Mouse (Mus musculus) midbrain, embryonic 11.5 days (tissue): ENCODE data around the gene Tfcp2. TPM values are rescaled to one million over a fixed set of nuclear protein-coding genes. Genes with fewer than 3 reads are reported as not detected.
"Not testable (repeated sequence)": the region's sequence is repeated elsewhere in the genome, so short reads cannot be mapped to it uniquely, and the experiment has no call there.

Experiments used
- ATAC-seq: fragments of 200-750 bp; cut with Nextera tagmentation; 2 replicates; pipeline ENCODE4 v1.8.0; 2017; ENCODE audit warnings: moderate TSS enrichment, moderate library complexity; ENCODE audit not compliant: low FRiP score
- DNase-seq: peaks from one replicate; pipeline ENCODE4 v3.0.0; 2015; ENCODE audit warnings: low spot score; ENCODE audit errors: missing footprints
- H3K27ac ChIP-seq: fragments of 300-500 bp; sonication (generic); 2 replicates; pipeline ENCODE4 v1.5.1; 2014; ENCODE audit warnings: low read depth, low read length
- H3K27me3 ChIP-seq: fragments of 300-500 bp; sonication (generic); 2 replicates; pipeline ENCODE4 v1.6.1; 2014; ENCODE audit warnings: mild to moderate bottlenecking, low read length, moderate library complexity, mixed read lengths; ENCODE audit not compliant: control insufficient read depth, insufficient read depth
- H3K36me3 ChIP-seq: fragments of 300-500 bp; sonication (generic); 2 replicates; pipeline ENCODE4 v1.6.1; 2014; ENCODE audit warnings: mild to moderate bottlenecking, low read length, moderate library complexity, mixed read lengths; ENCODE audit not compliant: control insufficient read depth, insufficient read depth
- H3K4me1 ChIP-seq: fragments of 300-500 bp; sonication (generic); 2 replicates; pipeline ENCODE4 v1.6.1; 2014; ENCODE audit warnings: low read length; ENCODE audit not compliant: control insufficient read depth, insufficient read depth
- H3K4me2 ChIP-seq: fragments of 300-500 bp; sonication (generic); 2 replicates; pipeline ENCODE4 v1.6.1; 2014; ENCODE audit warnings: mild to moderate bottlenecking, moderate library complexity
- H3K4me3 ChIP-seq: fragments of 300-500 bp; sonication (generic); 2 replicates; pipeline ENCODE4 v1.5.1; 2014; ENCODE audit warnings: low read depth, low read length
- H3K9ac ChIP-seq: fragments of 300-500 bp; sonication (generic); 2 replicates; pipeline ENCODE4 v1.6.1; 2014; ENCODE audit warnings: low read length
- H3K9me3 ChIP-seq: fragments of 300-500 bp; sonication (generic); 2 replicates; pipeline ENCODE4 v1.6.1; 2016; ENCODE audit warnings: low read length; ENCODE audit not compliant: control insufficient read depth
- whole genome bisulfite sequencing: fragments of 180-500 bp; shearing (Covaris S2); extraction: QIAGEN DNeasy Blood & Tissue Kit; methylation state at CpG from one replicate; pipeline ENCODE4 v1.1.7; 2014; 5-methylcytosine and 5-hydroxymethylcytosine counted together
- polyA plus RNA-seq: library from polyadenylated mRNA; unstranded; fragments of >200 nt; fragmentation: Nextera tagmentation; extraction: Ambion mirVana; gene quantifications from 2 replicates; pipeline ENCODE4 v1.2.1, GENCODE M21; 2014

Gene Tfcp2
- polyA plus RNA-seq, 1 experiment from 2014 or later, result 29.9 TPM

DNA sequence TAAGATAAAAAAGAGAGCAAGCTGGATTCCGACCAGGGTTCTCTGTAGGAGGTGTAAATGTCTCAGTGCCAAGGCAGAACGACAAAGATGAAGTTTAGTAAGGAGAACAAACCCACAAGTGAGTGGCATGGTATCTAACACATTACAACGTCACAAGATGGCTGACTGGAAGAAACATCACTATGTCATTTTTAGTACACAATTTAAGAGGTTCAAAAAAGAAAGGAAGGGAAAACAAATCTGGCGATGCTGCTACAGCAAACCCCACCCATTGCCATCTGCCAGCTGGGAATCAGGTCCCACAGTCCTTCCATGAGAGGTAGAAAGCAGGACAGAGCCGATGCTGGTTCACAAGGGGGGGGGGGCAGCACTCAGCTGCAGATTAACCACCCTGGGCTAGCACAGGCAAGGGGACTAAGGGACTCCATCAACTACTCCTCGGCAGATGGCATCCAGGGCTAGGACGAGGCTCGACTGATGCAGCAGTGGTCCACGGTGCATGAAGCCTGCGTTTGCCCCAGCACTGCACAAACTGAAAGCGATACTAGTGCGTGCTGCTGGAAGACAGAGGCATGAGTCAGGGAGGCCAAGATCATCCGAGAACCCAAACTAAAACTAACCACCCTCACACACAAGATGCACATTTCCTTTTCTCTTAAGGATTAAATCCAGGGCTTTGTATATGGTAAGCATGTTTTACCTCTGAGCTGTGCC lies 43.2 kb downstream of the Tfcp2 start:
- Histone ChIP-seq H3K4me2 (no peak overlapping the region), H3K4me1 (no peaks in the 10 kb centered on the region), H3K36me3 (peaks cover 29% of the 10 kb centered on the region), H3K27ac (no peak overlapping the region), H3K9me3 (no peaks in the 10 kb centered on the region), H3K27me3 (no peaks in the 10 kb centered on the region), H3K9ac (no peak overlapping the region), H3K4me3 (no peak overlapping the region)
- no peak for ATAC-seq
- DNase-seq, result peak; percentile 44
- WGBS, result 91% methylated on average over 13 of the region's 13 CpGs

- H3K27me3 ChIP-seq, ATAC-seq, H3K27ac ChIP-seq, H3K4me2 ChIP-seq, DNase-seq, H3K4me3 ChIP-seq, H3K9me3 ChIP-seq, H3K4me1 ChIP-seq, H3K36me3 ChIP-seq, H3K9ac ChIP-seq: not testable (repeated sequence)
- WGBS, result 91% methylated on average over 8 of the region's 8 CpGs
These were observed 52.3 kb downstream of the Tfcp2 start for GRCm38 (mm10) chr15:100499506-100499905.

DNA sequence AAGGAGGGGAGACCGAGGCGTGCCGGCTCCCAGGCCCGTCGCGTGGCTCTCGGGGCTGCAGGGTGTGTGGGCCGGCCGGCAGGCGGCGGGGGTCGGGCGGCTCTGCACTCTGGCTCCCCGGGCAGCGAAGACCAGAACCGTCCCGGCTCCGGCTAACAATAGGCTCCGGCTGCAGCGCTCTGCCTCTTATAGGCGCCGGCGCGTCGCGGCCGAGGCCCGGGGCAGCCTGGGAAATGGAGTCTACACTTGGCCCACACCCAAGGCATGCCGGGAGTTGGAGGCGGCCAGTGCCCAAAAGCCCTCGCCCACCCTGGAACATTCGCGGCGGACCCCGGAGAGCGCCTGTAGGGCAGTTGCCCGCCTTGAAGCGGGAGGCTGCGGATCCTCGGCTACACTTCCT lies 56.7 kb downstream of the Tfcp2 start, which contains the start of gene Csrnp2:
Csrnp2 (minus strand) TSS at position 387 of the 400 bp plus-strand sequence.
- peak within 1 kb of the TSS; percentile 91 for H3K27ac ChIP-seq
- WGBS, result under 1% methylated on average over 40 of the region's 40 CpGs
- DNase-seq (peak; percentile 99), ATAC-seq (peak; percentile 99)
- peak within 1 kb of the TSS; percentile 87 for H3K4me2 ChIP-seq
- H3K4me3 ChIP-seq, result peak within 1 kb of the TSS; percentile 83
- no peaks in the 10 kb centered on the region for H3K36me3 ChIP-seq
- H3K4me1 ChIP-seq, result peaks cover 27% of the 10 kb centered on the region
- H3K9me3 ChIP-seq, result no peaks in the 10 kb centered on the region
- H3K27me3 ChIP-seq, result no peaks in the 10 kb centered on the region
- peak within 1 kb of the TSS; percentile 95 for H3K9ac ChIP-seq

DNA sequence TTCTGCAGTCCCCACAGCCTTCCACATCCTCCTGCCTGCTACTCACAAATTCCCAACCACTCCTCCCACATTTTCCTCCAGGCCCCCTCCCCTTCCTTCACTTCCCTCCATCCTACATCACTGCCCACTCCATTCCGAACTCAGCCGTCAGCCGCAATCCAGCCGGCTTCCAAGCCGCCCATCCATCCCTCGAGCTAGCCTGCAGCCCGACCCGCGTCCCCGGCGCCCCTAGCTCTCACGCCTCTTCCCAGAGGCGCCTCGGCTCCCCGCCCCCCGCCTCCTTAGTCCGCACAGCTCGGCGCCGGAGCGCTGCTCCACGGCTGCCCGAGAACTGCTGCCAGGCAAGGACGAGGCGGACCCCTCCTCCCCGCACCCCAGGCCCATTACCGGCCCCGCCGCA lies 57.2 kb downstream of the Tfcp2 start:
- Histone ChIP-seq H3K27ac (peak overlapping the region; percentile 91), H3K9ac (peak overlapping the region; percentile 95), H3K4me3 (peak overlapping the region; percentile 83), H3K4me2 (peak overlapping the region; percentile 87), H3K36me3 (no peaks in the 10 kb centered on the region), H3K4me1 (peaks cover 27% of the 10 kb centered on the region), H3K27me3 (no peaks in the 10 kb centered on the region), H3K9me3 (no peaks in the 10 kb centered on the region)
- DNase-seq (peak; percentile 97), ATAC-seq (peak; percentile 91)
- whole genome bisulfite sequencing, result under 1% methylated on average over 28 of the region's 29 CpGs

- no peak overlapping the region for H3K27ac ChIP-seq
- ATAC-seq (no peak), DNase-seq (no peak)
- H3K4me1 ChIP-seq, result peaks cover 30% of the 10 kb centered on the region
- no peaks in the 10 kb centered on the region for H3K9me3 ChIP-seq
- no peaks in the 10 kb centered on the region for H3K27me3 ChIP-seq
- no peak overlapping the region for H3K4me2 ChIP-seq
- no peak overlapping the region for H3K9ac ChIP-seq
- 88% methylated on average over 9 of the region's 9 CpGs for WGBS
- H3K4me3 ChIP-seq, result no peak overlapping the region
- peaks cover 3% of the 10 kb centered on the region for H3K36me3 ChIP-seq
These were observed 59.8 kb downstream of the Tfcp2 start for GRCm38 (mm10) chr15:100491966-100492365.

GRCm38 (mm10) chr15:100489263-100489662 lies 62.5 kb downstream of the Tfcp2 start:
- WGBS, result 91% methylated on average over 15 of the region's 15 CpGs
- Histone ChIP-seq H3K4me2 (no peak overlapping the region), H3K27ac (no peak overlapping the region), H3K9ac (no peak overlapping the region), H3K4me1 (peaks cover 35% of the 10 kb centered on the region), H3K27me3 (no peaks in the 10 kb centered on the region), H3K36me3 (peaks cover 7% of the 10 kb centered on the region), H3K9me3 (no peaks in the 10 kb centered on the region), H3K4me3 (no peak overlapping the region)
- ATAC-seq (no peak), DNase-seq (no peak)

DNA sequence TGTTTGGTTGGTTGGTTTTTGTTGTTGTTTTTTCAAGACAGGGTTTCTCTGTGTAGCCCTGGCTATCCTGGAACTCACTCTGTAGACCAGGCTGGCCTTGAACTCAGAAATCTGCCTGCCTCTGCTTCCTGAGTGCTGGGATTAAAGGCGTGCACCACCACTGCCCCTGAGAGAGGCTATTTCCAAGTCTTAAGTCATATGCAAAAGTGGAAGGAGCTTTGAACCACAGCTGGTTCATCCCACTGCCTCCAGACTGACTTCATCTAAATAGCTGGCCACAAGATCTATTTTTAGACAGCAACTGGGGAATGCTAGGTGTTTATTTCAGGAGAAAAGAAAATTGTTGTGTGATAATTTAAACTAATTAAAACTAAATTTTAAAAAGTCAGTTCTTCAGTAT lies 63.5 kb downstream of the Tfcp2 start:
- not testable (repeated sequence) for H3K9ac ChIP-seq, H3K4me2 ChIP-seq, H3K27ac ChIP-seq, ATAC-seq, H3K4me3 ChIP-seq, H3K9me3 ChIP-seq, H3K27me3 ChIP-seq, DNase-seq
- Histone ChIP-seq H3K36me3 (peaks cover 12% of the 10 kb centered on the region), H3K4me1 (peaks cover 25% of the 10 kb centered on the region)
- WGBS, result 100% methylated on average over 1 of the region's 1 CpGs

DNA sequence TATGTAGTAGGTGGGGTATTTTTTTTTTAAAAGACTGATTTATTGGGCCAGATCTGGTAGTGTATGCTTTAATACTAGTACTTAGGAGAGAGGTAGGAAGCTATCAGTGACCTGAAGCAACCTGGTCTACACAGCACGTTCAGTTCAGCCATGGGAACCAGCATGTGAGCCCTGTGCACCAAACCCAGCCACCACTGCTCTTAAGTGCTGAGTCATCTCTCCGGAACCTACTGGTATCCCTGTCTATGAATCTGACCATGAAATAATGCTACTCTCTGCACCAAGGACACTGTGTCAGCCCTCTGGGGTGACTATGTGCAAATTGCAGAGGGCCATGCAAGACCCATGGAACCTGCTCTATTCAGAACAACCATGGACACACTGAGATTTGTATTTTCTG lies 64.8 kb downstream of the Tfcp2 start:
- Histone ChIP-seq H3K9ac (no peak overlapping the region), H3K9me3 (no peaks in the 10 kb centered on the region), H3K4me3 (no peak overlapping the region), H3K4me2 (no peak overlapping the region), H3K27ac (no peak overlapping the region), H3K36me3 (peaks cover 18% of the 10 kb centered on the region), H3K27me3 (no peaks in the 10 kb centered on the region), H3K4me1 (peaks cover 18% of the 10 kb centered on the region)
- no peak for ATAC-seq
- DNase-seq, result no peak
- 87% methylated on average over 2 of the region's 2 CpGs for WGBS

- 23% methylated on average over 7 of the region's 7 CpGs for WGBS
- DNase-seq, result no peak
- H3K4me2 ChIP-seq, result no peak overlapping the region
- no peak overlapping the region for H3K4me3 ChIP-seq
- no peak overlapping the region for H3K27ac ChIP-seq
- H3K27me3 ChIP-seq, result no peaks in the 10 kb centered on the region
- H3K9me3 ChIP-seq, result no peaks in the 10 kb centered on the region
- ATAC-seq, result 0 out of 2 replicates have a peak, but pooled peaks have one; percentile 19
- H3K4me1 ChIP-seq, result peaks cover 13% of the 10 kb centered on the region
- H3K9ac ChIP-seq, result no peak overlapping the region
- H3K36me3 ChIP-seq, result peaks cover 19% of the 10 kb centered on the region
These were observed 65.4 kb downstream of the Tfcp2 start for GRCm38 (mm10) chr15:100486450-100486849.
